20 mouse cellular contexts compared by ENCODE assay signal in the genomic region with DNA sequence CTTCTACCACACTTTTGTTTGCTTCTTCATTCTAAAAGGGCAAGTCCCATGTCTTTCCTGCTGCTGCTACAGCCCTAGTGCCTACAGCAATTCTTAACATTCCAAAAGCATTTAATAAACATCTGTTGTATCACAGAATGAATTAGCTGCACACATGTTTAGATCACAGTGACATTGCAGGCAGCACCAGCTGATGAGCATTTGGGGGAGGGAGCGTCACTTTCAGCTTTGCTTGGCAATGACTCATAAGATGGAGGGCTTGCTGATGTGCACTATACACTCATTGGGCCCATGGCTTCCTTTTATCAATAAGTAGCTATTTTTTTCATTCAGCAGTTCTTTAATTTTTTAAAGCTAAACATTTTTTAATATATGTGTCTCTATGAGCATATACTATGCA. TPM values are rescaled to one million over a fixed set of nuclear protein-coding genes. Genes with fewer than 3 reads are reported as not detected.
A peak's percentile ranks its signal among the peaks of the same experiment; 100 is the strongest.
DNase-seq lines count a peak whose midpoint lies in the region; ATAC-seq and TF ChIP-seq lines count a peak whose summit lies in the region.
"Had no signal": no experiment of that assay in that cellular context is flagged by ENCODE, and none has a peak within 500 bp of the region (broad histone marks: within the 10 kb centered on the region; RNA-seq: fewer than 3 reads in every experiment).

No protein-coding gene starts in this region.

- no peaks in the 10 kb centered on the region for H3K9me3 ChIP-seq in lung, postnatal 0 days (ENCODE audit: low read length)
- H3K9me3 ChIP-seq: embryonic facial prominence, embryonic 13.5 days; hindbrain, embryonic 12.5 days; intestine, embryonic 15.5 days; kidney, embryonic 15.5 days; limb, embryonic 15.5 days had no signal

- DNase-seq in cerebellum, adult 2 months = no peak
- no peak for DNase-seq in cerebellum, postnatal 4 days (ENCODE audit: low spot score in 2 of 2)
- DNase-seq in lung, postnatal 0 days (ENCODE audit: low spot score) = peak; percentile 46
- no peak for DNase-seq in lung, adult 2 months
- peak; percentile 32 for DNase-seq in MN1 (ENCODE audit: low spot score)
- no peak for DNase-seq in spleen, adult 18-20 months
- DNase-seq in right cerebral cortex, postnatal 14 days = no peak
- DNase-seq: adrenal gland, adult 8-10 months; cerebellum, adult 8-10 months; gastrocnemius, postnatal 10 days; heart, adult 18-20 months; layer of hippocampus, adult 9-11 months; right cerebral cortex, postnatal 4 days; thymus, postnatal 25 days had no signal

- no peak overlapping the region for H3K4me2 ChIP-seq in lung, postnatal 0 days (replicated peaks; ENCODE audit: low read depth, low read length)
- H3K4me2 ChIP-seq: embryonic facial prominence, embryonic 13.5 days; hindbrain, embryonic 12.5 days; intestine, embryonic 15.5 days; kidney, embryonic 15.5 days; limb, embryonic 15.5 days had no signal

- no peak overlapping the region for H3K4me3 ChIP-seq in cerebellum, adult 2 months (replicated peaks; ENCODE audit: insufficient read depth, low read depth, low read length)
- no peak overlapping the region for H3K4me3 ChIP-seq in lung, postnatal 0 days (ENCODE audit: low read depth, low read length)
- H3K4me3 ChIP-seq in lung, adult 2 months (replicated peaks; ENCODE audit: extremely low read depth, low read depth, low read length) = no peak overlapping the region
- no peak overlapping the region for H3K4me3 ChIP-seq in macrophage (ENCODE audit: inconsistent target)
- H3K4me3 ChIP-seq: embryonic facial prominence, embryonic 13.5 days; hindbrain, embryonic 12.5 days; intestine, embryonic 15.5 days; kidney, embryonic 15.5 days; limb, embryonic 15.5 days had no signal

- no peak for TF ChIP-seq POLR2A in cerebellum, adult 2 months (IDR thresholded peaks at IDR 0.05; ENCODE audit: borderline replicate concordance, insufficient read depth, low read length)
- no peak for TF ChIP-seq POLR2A in lung, adult 2 months (IDR thresholded peaks at IDR 0.05; ENCODE audit: borderline replicate concordance, extremely low read depth, low read depth, low read length)

- peak overlapping the region; percentile 93 for H3K27ac ChIP-seq in cerebellum, adult 2 months (ENCODE audit: insufficient read depth, low read length)
- H3K27ac ChIP-seq in lung, postnatal 0 days (ENCODE audit: low read length) = no peak overlapping the region
- peak overlapping the region; percentile 41 for H3K27ac ChIP-seq in macrophage
- H3K27ac ChIP-seq: embryonic facial prominence, embryonic 13.5 days; hindbrain, embryonic 12.5 days; intestine, embryonic 15.5 days; kidney, embryonic 15.5 days; limb, embryonic 15.5 days had no signal

- TF ChIP-seq EP300 in lung, postnatal 0 days (IDR thresholded peaks at IDR 0.05) = no peak

- no peaks in the 10 kb centered on the region; the same call in 1 of the 2 replicates for H3K36me3 ChIP-seq in lung, postnatal 0 days (ENCODE audit: insufficient read depth, low read length)
- H3K36me3 ChIP-seq in macrophage (ENCODE audit: inconsistent target) = no peaks in the 10 kb centered on the region
- H3K36me3 ChIP-seq: intestine, embryonic 15.5 days had no signal

- peak; percentile 33 for ATAC-seq in lung, postnatal 0 days
- ATAC-seq: intestine, embryonic 15.5 days had no signal

- H3K9ac ChIP-seq in lung, postnatal 0 days (replicated peaks; ENCODE audit: low read depth) = no peak overlapping the region
- H3K9ac ChIP-seq: embryonic facial prominence, embryonic 13.5 days; hindbrain, embryonic 12.5 days; intestine, embryonic 15.5 days; kidney, embryonic 15.5 days; limb, embryonic 15.5 days had no signal

- 59% methylated on average over 1 of the region's 1 CpGs for WGBS in cerebellum, adult 2 months
- WGBS in lung, postnatal 0 days = 58% methylated on average over 1 of the region's 1 CpGs
- 85% methylated on average over 1 of the region's 1 CpGs for WGBS in lung, adult 2 months
- 71% methylated on average over 1 of the region's 1 CpGs for WGBS in macrophage (ENCODE audit: missing documents)

- no peaks in the 10 kb centered on the region for H3K27me3 ChIP-seq in cerebellum, adult 2 months (ENCODE audit: control insufficient read depth, insufficient read depth, low read length)
- H3K27me3 ChIP-seq in lung, postnatal 0 days (replicated peaks; ENCODE audit: insufficient read depth, low read length) = no peaks in the 10 kb centered on the region
- H3K27me3 ChIP-seq: embryonic facial prominence, embryonic 13.5 days; hindbrain, embryonic 12.5 days; intestine, embryonic 15.5 days; kidney, embryonic 15.5 days; limb, embryonic 15.5 days had no signal

- no peak for TF ChIP-seq CTCF in cerebellum, adult 2 months (IDR thresholded peaks at IDR 0.05; ENCODE audit: borderline replicate concordance, insufficient read depth, low read depth, low read length)
- TF ChIP-seq CTCF in lung, postnatal 0 days (IDR thresholded peaks at IDR 0.05) = no peak
- TF ChIP-seq CTCF in lung, adult 2 months (IDR thresholded peaks at IDR 0.05; ENCODE audit: insufficient read depth, low read length) = no peak

- H3K4me1 ChIP-seq in cerebellum, adult 2 months (ENCODE audit: control insufficient read depth, insufficient read depth, low read length) = peaks cover 22% of the 10 kb centered on the region
- no peaks in the 10 kb centered on the region for H3K4me1 ChIP-seq in lung, postnatal 0 days (ENCODE audit: insufficient read depth, low read depth, low read length)
- no peaks in the 10 kb centered on the region for H3K4me1 ChIP-seq in lung, adult 2 months (ENCODE audit: control insufficient read depth, insufficient read depth, low read length)
- H3K4me1 ChIP-seq: embryonic facial prominence, embryonic 13.5 days; hindbrain, embryonic 12.5 days; intestine, embryonic 15.5 days; kidney, embryonic 15.5 days; limb, embryonic 15.5 days had no signal

- H3K79me2 ChIP-seq in macrophage (ENCODE audit: inconsistent target) = no peaks in the 10 kb centered on the region

RNA-seq across cellular contexts. Expression of a gene that starts 30.4 kb away (rescaled TPM):
- polyA plus RNA-seq in cerebellum, adult 2 months (2012; rRNA removed) = 33.3 and 33.6 TPM in 2 replicates
- 32.3 and 32.8 TPM in 2 replicates for polyA plus RNA-seq in lung, postnatal 0 days (2015; fragmentation: Nextera tagmentation; extraction: Ambion mirVana)
- 3.6 and 4.7 TPM in 2 replicates for polyA plus RNA-seq in lung, adult 2 months (2012; rRNA removed)
- 10 to 100 TPM in 25 of 26 experiments, 1 to 10 TPM in 1; 10.0 to 70.7 (median 32.2) TPM for total RNA-seq in macrophage (2018; cell fraction: chromatin; rRNA removed)
- 10 to 100 TPM; 16.1 to 37.6 (median 25.1) TPM for total RNA-seq in macrophage (2018; cell fraction: cytosol; rRNA removed)
- total RNA-seq in macrophage (2018; cell fraction: nucleus; rRNA removed) = 10 to 100 TPM; 10.6 to 63.5 (median 24.8) TPM
- 18.6 to 31.7 TPM (median 25.9 TPM) in 3 replicates for polyA plus RNA-seq in macrophage (2018)

RNA-seq across cellular contexts. Expression of a gene that starts 32.1 kb away (rescaled TPM):
- 155 and 160 TPM in 2 replicates for polyA plus RNA-seq in cerebellum, adult 2 months (2012; rRNA removed)
- polyA plus RNA-seq in lung, postnatal 0 days (2015; fragmentation: Nextera tagmentation; extraction: Ambion mirVana) = 53.5 and 55.4 TPM in 2 replicates
- polyA plus RNA-seq in lung, adult 2 months (2012; rRNA removed) = 55.7 and 82.7 TPM in 2 replicates
- total RNA-seq in macrophage (2018; cell fraction: chromatin; rRNA removed) = 100 to 1,000 TPM; 115 to 354 (median 220) TPM
- 100 to 1,000 TPM; 154 to 259 (median 208) TPM for total RNA-seq in macrophage (2018; cell fraction: cytosol; rRNA removed)
- 100 to 1,000 TPM; 160 to 320 (median 230) TPM for total RNA-seq in macrophage (2018; cell fraction: nucleus; rRNA removed)
- 189 to 264 TPM (median 249 TPM) in 3 replicates for polyA plus RNA-seq in macrophage (2018)

Comparison
In these comparisons a context has a peak if more than half of its experiments do, and no peak if none do; other contexts are left out.
1. DNase-seq: peak in lung, postnatal 0 days (single experiment) and MN1 (single experiment); none in cerebellum, adult 2 months (0 of 2), cerebellum, postnatal 4 days (0 of 2), lung, adult 2 months (single experiment), spleen, adult 18-20 months (0 of 2) and right cerebral cortex, postnatal 14 days (single experiment).